Mouse (Mus musculus) MEL (cell line): ENCODE measurements around the gene Papss2. TPM values are rescaled to one million over a fixed set of nuclear protein-coding genes. Genes with fewer than 3 reads are reported as not detected.

Experiments
- DNase-seq: peaks from one replicate; pipeline ENCODE4 v3.0.0; 2011; ENCODE audit warnings: low read depth, low spot score
- H3K27ac ChIP-seq: 2 replicates; pipeline ENCODE4 v1.5.1; 2012; ENCODE audit warnings: low read depth, mild to moderate bottlenecking, control low read depth, low read length, moderate library complexity; ENCODE audit not compliant: control insufficient read depth
- H3K27me3 ChIP-seq, 2 experiments: fragments of 150-350 bp in 1 of 2; sonication (generic) in 1 of 2; 2 replicates each; pipeline ENCODE4 v1.6.1; 2012; ENCODE audit warnings: low read length in 2 of 2, mild to moderate bottlenecking in 2 of 2, improper control_type of control experiment in 1 of 2, moderate library complexity in 1 of 2; ENCODE audit not compliant: insufficient read depth in 2 of 2, control insufficient read depth in 1 of 2
- H3K36me3 ChIP-seq, 2 experiments: 2 replicates each; pipeline ENCODE4 v1.6.1; 2012 to 2014; ENCODE audit warnings: low read length in 2 of 2, improper control_type of control experiment in 1 of 2, inconsistent platforms in 1 of 2, mild to moderate bottlenecking in 1 of 2; ENCODE audit not compliant: insufficient read depth in 2 of 2, control insufficient read depth in 1 of 2
- H3K4me1 ChIP-seq, 2 experiments: fragments of 150-350 bp in 1 of 2; sonication (generic) in 1 of 2; 2 replicates each; pipeline ENCODE4 v1.6.1; 2012; ENCODE audit warnings: low read length in 2 of 2, improper control_type of control experiment in 1 of 2, mild to moderate bottlenecking in 1 of 2; ENCODE audit not compliant: insufficient read depth in 2 of 2, control insufficient read depth in 1 of 2
- H3K4me3 ChIP-seq, 2 experiments: fragments of 150-350 bp in 1 of 2; sonication (generic) in 1 of 2; 2 replicates each; pipeline ENCODE4 v1.5.1; 2012; ENCODE audit warnings: low read depth in 2 of 2, low read length in 2 of 2, mild to moderate bottlenecking in 2 of 2, moderate library complexity in 2 of 2, control low read depth in 1 of 2, improper control_type of control experiment in 1 of 2; ENCODE audit not compliant: control insufficient read depth in 1 of 2, insufficient read depth in 1 of 2
- H3K79me2 ChIP-seq: 2 replicates; pipeline ENCODE4 v1.6.1; 2012; ENCODE audit warnings: mild to moderate bottlenecking, low read length, moderate library complexity; ENCODE audit not compliant: control insufficient read depth, poor library complexity, insufficient read depth
- H3K9ac ChIP-seq: 2 replicates; pipeline ENCODE4 v1.6.1; 2012; ENCODE audit warnings: low read depth, mild to moderate bottlenecking, control low read depth, low read length, moderate library complexity; ENCODE audit not compliant: control insufficient read depth, poor library complexity, severe bottlenecking
- H3K9me3 ChIP-seq: fragments of 150-350 bp; sonication (generic); replicated peaks from 2 replicates; pipeline ENCODE4 v1.6.1; 2012; ENCODE audit warnings: mild to moderate bottlenecking, low read length, improper control_type of control experiment, moderate library complexity; ENCODE audit not compliant: insufficient read depth
- CHD1 ChIP-seq: IDR thresholded peaks from 2 replicates; pipeline ENCODE4 v1.6.1; 2012; ENCODE audit warnings: low read depth, mild to moderate bottlenecking, inconsistent platforms, low read length, improper control_type of control experiment
- CHD2 ChIP-seq: IDR thresholded peaks from 2 replicates; pipeline ENCODE4 v1.6.1; 2011; ENCODE audit warnings: low read length, improper control_type of control experiment
- EP300 ChIP-seq, 2 experiments: IDR thresholded peaks; 2 replicates each; pipeline ENCODE4 v1.6.1; 2011; ENCODE audit warnings: improper control_type of control experiment in 2 of 2, low read length in 2 of 2, low read depth in 1 of 2, mild to moderate bottlenecking in 1 of 2
- GABPA ChIP-seq: IDR thresholded peaks from 2 replicates; pipeline ENCODE4 v1.6.1; 2012; ENCODE audit warnings: low read depth, mild to moderate bottlenecking, inconsistent platforms, low read length, improper control_type of control experiment, moderate library complexity
- JUND ChIP-seq: IDR thresholded peaks from 2 replicates; pipeline ENCODE4 v1.6.1; 2011; ENCODE audit warnings: low read depth, mild to moderate bottlenecking, improper control_type of control experiment, low read length
- KAT2A ChIP-seq: conservative IDR thresholded peaks from 2 replicates; pipeline ENCODE4 v1.6.1; 2012; ENCODE audit warnings: low read depth, low read length, improper control_type of control experiment, inconsistent platforms
- MAX ChIP-seq: IDR thresholded peaks from 2 replicates; pipeline ENCODE4 v1.6.1; 2011; ENCODE audit warnings: low read length, improper control_type of control experiment
- MXI1 ChIP-seq: IDR thresholded peaks from 2 replicates; pipeline ENCODE4 v1.6.1; 2011; ENCODE audit warnings: mild to moderate bottlenecking, low read depth, low read length, improper control_type of control experiment
- NELFE ChIP-seq: IDR thresholded peaks from 2 replicates; pipeline ENCODE4 v1.6.1; 2011; ENCODE audit warnings: low read depth, low read length, improper control_type of control experiment
- RCOR1 ChIP-seq: IDR thresholded peaks from 2 replicates; pipeline ENCODE4 v1.6.1; 2012; ENCODE audit warnings: low read depth, mild to moderate bottlenecking, inconsistent platforms, low read length, improper control_type of control experiment
- TAL1 ChIP-seq: IDR thresholded peaks from 2 replicates; pipeline ENCODE4 v1.6.1; 2012; ENCODE audit warnings: mild to moderate bottlenecking, inconsistent platforms, low read length, moderate library complexity, mixed read lengths
- USF1 ChIP-seq: IDR thresholded peaks from 2 replicates; pipeline ENCODE4 v1.6.1; 2014; ENCODE audit warnings: low read depth, mild to moderate bottlenecking, inconsistent platforms, low read length, improper control_type of control experiment, moderate library complexity
- ZNF384 ChIP-seq: IDR thresholded peaks from 2 replicates; pipeline ENCODE4 v1.6.1; 2012; ENCODE audit warnings: low read depth, mild to moderate bottlenecking, inconsistent platforms, low read length, improper control_type of control experiment
- polyA plus RNA-seq, 2 experiments: library from polyadenylated mRNA; stranded (reverse) in 1 of 2; unstranded in 1 of 2; fragments of >175 nt in 1 of 2; fragments of >200 nt in 1 of 2; gene quantifications; 2 replicates each; pipeline versions ENCODE4 v1.2.1 to v1.2.4; 2012; ENCODE audit warnings: low replicate concordance in 2 of 2, low read depth in 1 of 2; ENCODE audit not compliant: insufficient read length in 2 of 2, insufficient read depth in 1 of 2, missing spikeins in 1 of 2
- total RNA-seq: library from RNA; depleted of rRNA; stranded (reverse); fragments of 300-350 nt; gene quantifications from 2 replicates; pipeline ENCODE4 v1.2.3, GENCODE M21; 2012

Papss2 gene
- total and polyA plus RNA-seq, 3 experiments = 1.7 to 2.6 TPM; not detected in 1

GRCm38 (mm10) chr19:32619739-32620138, 24.1 kb downstream of the Papss2 start:
- H3K27me3 ChIP-seq = no peaks in the 10 kb centered on the region
- H3K4me3 ChIP-seq = no peak overlapping the region
- no peak for TF ChIP-seq USF1
- no peak for TF ChIP-seq JUND
- TF ChIP-seq MAX = no peak
- peak; percentile 85 for TF ChIP-seq ZNF384
- peak; percentile 35 for DNase-seq
- no peak overlapping the region for H3K27ac ChIP-seq
- peaks cover 0 to 5% of the 10 kb centered on the region in 2 experiments for H3K4me1 ChIP-seq
- H3K9ac ChIP-seq = no peak overlapping the region
- no peaks in the 10 kb centered on the region for H3K9me3 ChIP-seq
- no peaks in the 10 kb centered on the region for H3K79me2 ChIP-seq
- H3K36me3 ChIP-seq = peaks cover 0 to 6% of the 10 kb centered on the region in 2 experiments; a peak in 2 of 4 replicates

GRCm38 (mm10) chr19:32620859-32621445, 25.4 kb downstream of the Papss2 start:
- H3K36me3 ChIP-seq = peaks cover 0 to 6% of the 10 kb centered on the region in 2 experiments; a peak in 2 of 4 replicates
- no peak for TF ChIP-seq CHD1
- no peak for TF ChIP-seq MXI1
- no peak for TF ChIP-seq CHD2
- no peaks in the 10 kb centered on the region for H3K79me2 ChIP-seq
- no peak for DNase-seq
- H3K9me3 ChIP-seq = no peaks in the 10 kb centered on the region
- H3K4me1 ChIP-seq = peaks cover 0 to 5% of the 10 kb centered on the region in 2 experiments
- no peaks in the 10 kb centered on the region for H3K27me3 ChIP-seq
- no peak overlapping the region for H3K4me3 ChIP-seq
- no peak overlapping the region for H3K9ac ChIP-seq
- H3K27ac ChIP-seq = no peak overlapping the region

- Histone ChIP-seq H3K9me3 (no peaks in the 10 kb centered on the region), H3K4me1 (peaks cover 0 to 5% of the 10 kb centered on the region in 2 experiments), H3K79me2 (no peaks in the 10 kb centered on the region), H3K27ac (no peak overlapping the region), H3K4me3 (no peak overlapping the region), H3K36me3 (peaks cover 0 to 6% of the 10 kb centered on the region in 2 experiments; a peak in 2 of 4 replicates), H3K9ac (no peak overlapping the region)
- DNase-seq = no peak
- TF ChIP-seq EP300 (IDR thresholded peaks at IDR 0.05; ENCODE audit: low read depth in 1 of 2, low read length in 2 of 2) (no peak), RCOR1 (no peak), KAT2A (no peak), GABPA (no peak), TAL1 (no peak), JUND (no peak), NELFE (no peak)
- TF ChIP-seq, all 39 proteins: peak for 0
- H3K27me3 ChIP-seq = no peaks in the 10 kb centered on the region
Measured at GRCm38 (mm10) chr19:32622142-32622541, 26.6 kb downstream of the Papss2 start.
